Mouse (Mus musculus) liver, adult 2 months (tissue): ENCODE measurements around the gene Dnal4.

Source experiments
- CTCF ChIP-seq: fragments of 200-500 bp; IDR thresholded peaks from 2 replicates; pipeline ENCODE4 v1.5.1; 2011; ENCODE audit warnings: low read depth, low read length, control low read depth
- POLR2A ChIP-seq: fragments of 200-500 bp; IDR thresholded peaks from 2 replicates; pipeline ENCODE4 v1.6.1; 2011; ENCODE audit warnings: low read length, control low read depth; ENCODE audit not compliant: insufficient read depth; ENCODE audit errors: extremely low read depth

- TF ChIP-seq CTCF (no peak), POLR2A (no peak)
These were observed 36.3 kb downstream of the Dnal4 start for GRCm38 (mm10) chr15:79741173-79741858.
